Mouse (Mus musculus): ENCODE measurements around the gene Rapgef2.

- TF ChIP-seq CTCF (conservative IDR thresholded peaks at IDR 0.05; ENCODE audit: low read length) (peak; percentile 48), POU5F1 (IDR thresholded peaks at IDR 0.05; ENCODE audit: borderline replicate concordance, low read length) (no peak)
Measured at GRCm38 (mm10) chr3:79221296-79222191, 64.8 kb downstream of the Rapgef2 start.

Data from E14TG2a.4 (cell line).